Mouse (Mus musculus) small intestine, adult 2 months (tissue): Measurements from ENCODE around the gene Retnlg. TPM values are rescaled to one million over a fixed set of nuclear protein-coding genes. Genes with fewer than 3 reads are reported as not detected.
"Not testable (repeated sequence)": the region's sequence is repeated elsewhere in the genome, so short reads cannot be mapped to it uniquely, and the experiment has no call there.

ENCODE experiments used
- H3K27ac ChIP-seq: fragments of 200-500 bp; 2 replicates; pipeline ENCODE4 v1.5.1; 2012; ENCODE audit warnings: low read depth, low read length, control low read depth, inconsistent platforms; ENCODE audit not compliant: insufficient read depth
- H3K27me3 ChIP-seq: fragments of 200-500 bp; 2 replicates; pipeline ENCODE4 v1.6.1; 2012; ENCODE audit warnings: mild to moderate bottlenecking, moderate library complexity, low read length, inconsistent platforms; ENCODE audit not compliant: control insufficient read depth, insufficient read depth
- H3K36me3 ChIP-seq: fragments of 200-500 bp; 2 replicates; pipeline ENCODE4 v1.6.1; 2012; ENCODE audit warnings: mild to moderate bottlenecking, low read length, control low read depth, inconsistent platforms; ENCODE audit not compliant: control insufficient read depth, insufficient read depth
- H3K4me1 ChIP-seq: fragments of 200-500 bp; 2 replicates; pipeline ENCODE4 v1.6.1; 2012; ENCODE audit warnings: low read length, inconsistent platforms, mixed read lengths; ENCODE audit not compliant: control insufficient read depth, insufficient read depth, insufficient read length
- H3K4me3 ChIP-seq: fragments of 200-500 bp; 2 replicates; pipeline ENCODE4 v1.5.1; 2012; ENCODE audit warnings: low read depth, mild to moderate bottlenecking, control low read depth, inconsistent platforms, low read length, moderate library complexity
- CTCF ChIP-seq: fragments of 200-500 bp; IDR thresholded peaks from 2 replicates; pipeline ENCODE4 v1.5.1; 2012; ENCODE audit warnings: low read depth, mild to moderate bottlenecking, control low read depth, inconsistent platforms, low read length, moderate library complexity, mixed read lengths; ENCODE audit not compliant: insufficient replicate concordance, insufficient read length; ENCODE audit errors: extremely low read depth
- POLR2A ChIP-seq: fragments of 200-500 bp; IDR thresholded peaks from 2 replicates; pipeline ENCODE4 v1.6.1; 2012; ENCODE audit warnings: low read depth, mild to moderate bottlenecking, control low read depth, inconsistent platforms, low read length, moderate library complexity
- WGBS: fragments of 180-500 bp; shearing (Covaris S2); methylation state at CpG from one replicate; pipeline ENCODE4 v1.1.7; 2018; 5-methylcytosine and 5-hydroxymethylcytosine counted together
- polyA plus RNA-seq: library from polyadenylated mRNA; depleted of rRNA; stranded (reverse); fragments of >200 nt; gene quantifications from 2 replicates; pipeline ENCODE4 v1.2.3, GENCODE M21; 2012; rRNA removed

Gene Retnlg
- polyA plus RNA-seq = 4.0 and 4.3 TPM in 2 replicates

DNA sequence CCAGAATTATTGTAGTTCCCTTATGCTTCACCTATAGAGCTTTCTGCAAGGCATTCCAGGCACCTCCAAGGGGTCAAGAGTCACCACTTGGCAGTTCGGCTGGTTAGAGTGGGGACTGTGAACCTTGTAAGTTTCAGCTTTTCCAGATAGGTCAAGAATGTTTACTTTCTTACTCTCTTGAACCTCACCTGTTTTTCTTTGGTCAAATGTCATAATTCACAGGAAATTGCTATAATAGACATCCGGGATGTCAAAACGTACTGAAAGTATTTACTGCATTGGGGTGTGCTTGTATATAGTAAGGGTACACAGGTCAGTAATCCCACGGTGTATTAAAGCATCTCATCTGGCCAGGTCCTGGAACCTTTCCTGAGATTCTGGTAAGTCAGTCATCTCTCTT, at the start of gene Retnlg:
Gene Retnlg (plus strand): TSS at position 301 of the 400 bp plus-strand sequence.
- H3K27me3 ChIP-seq = no peaks in the 10 kb centered on the region
- 57% methylated on average over 4 of the region's 4 CpGs for WGBS
- no peak within 1 kb of the TSS for H3K4me3 ChIP-seq
- no peaks in the 10 kb centered on the region for H3K4me1 ChIP-seq
- TF ChIP-seq POLR2A (no peak), CTCF (no peak)
- H3K27ac ChIP-seq = no peak within 1 kb of the TSS
- no peaks in the 10 kb centered on the region for H3K36me3 ChIP-seq

- Histone ChIP-seq H3K27ac (no peak overlapping the region), H3K27me3 (no peaks in the 10 kb centered on the region), H3K36me3 (no peaks in the 10 kb centered on the region), H3K4me1 (no peaks in the 10 kb centered on the region), H3K4me3 (no peak overlapping the region)
- WGBS = 21% methylated on average over 3 of the region's 3 CpGs
- TF ChIP-seq CTCF (no peak), POLR2A (no peak)
Measured at GRCm38 (mm10) chr16:48826474-48826873, 45.9 kb upstream of the Retnlg start.

- H3K36me3 ChIP-seq = no peaks in the 10 kb centered on the region
- 0 out of 2 replicates have a peak, but pooled peaks cover 3% of the 10 kb centered on the region for H3K27me3 ChIP-seq
- 22% methylated on average over 1 of the region's 1 CpGs for WGBS
- no peaks in the 10 kb centered on the region for H3K4me1 ChIP-seq
- no peak overlapping the region for H3K4me3 ChIP-seq
- TF ChIP-seq CTCF (no peak), POLR2A (no peak)
- H3K27ac ChIP-seq = no peak overlapping the region
Measured at GRCm38 (mm10) chr16:48827625-48828024, 44.8 kb upstream of the Retnlg start.

DNA sequence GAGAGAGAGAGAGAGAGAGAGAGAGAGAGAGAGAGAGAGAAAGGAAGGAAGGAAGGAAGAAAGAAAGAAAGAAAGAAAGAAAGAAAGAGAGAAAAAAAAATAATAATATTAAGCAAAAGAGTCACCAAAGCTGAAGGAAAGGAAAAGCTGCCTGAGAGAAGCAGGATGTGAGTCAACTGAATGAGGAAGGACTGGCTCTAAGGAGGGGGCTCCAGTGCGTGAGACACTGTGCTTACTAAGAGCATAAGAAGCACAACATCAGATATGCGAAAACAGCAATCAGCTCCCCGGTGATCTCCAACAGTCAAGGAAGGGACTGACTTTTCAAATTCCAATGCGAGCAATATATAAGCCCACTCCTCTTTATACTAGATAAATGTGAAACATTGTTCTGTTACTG, 43.4 kb upstream of the Retnlg start:
- Histone ChIP-seq H3K36me3 (no peaks in the 10 kb centered on the region), H3K27ac (no peak overlapping the region), H3K27me3 (0 out of 2 replicates have a peak, but pooled peaks cover 3% of the 10 kb centered on the region), H3K4me3 (no peak overlapping the region), H3K4me1 (no peaks in the 10 kb centered on the region)
- WGBS = 80% methylated on average over 4 of the region's 4 CpGs
- TF ChIP-seq CTCF (no peak), POLR2A (no peak)

- 85% methylated on average over 8 of the region's 8 CpGs for whole genome bisulfite sequencing
- H3K27me3 ChIP-seq = 0 out of 2 replicates have a peak, but pooled peaks cover 3% of the 10 kb centered on the region
- H3K4me1 ChIP-seq = no peaks in the 10 kb centered on the region
- TF ChIP-seq POLR2A = no peak
- no peak for TF ChIP-seq CTCF
- H3K27ac ChIP-seq = no peak overlapping the region
- no peaks in the 10 kb centered on the region for H3K36me3 ChIP-seq
- no peak overlapping the region for H3K4me3 ChIP-seq
Measured at GRCm38 (mm10) chr16:48832055-48832454, 40.4 kb upstream of the Retnlg start.

DNA sequence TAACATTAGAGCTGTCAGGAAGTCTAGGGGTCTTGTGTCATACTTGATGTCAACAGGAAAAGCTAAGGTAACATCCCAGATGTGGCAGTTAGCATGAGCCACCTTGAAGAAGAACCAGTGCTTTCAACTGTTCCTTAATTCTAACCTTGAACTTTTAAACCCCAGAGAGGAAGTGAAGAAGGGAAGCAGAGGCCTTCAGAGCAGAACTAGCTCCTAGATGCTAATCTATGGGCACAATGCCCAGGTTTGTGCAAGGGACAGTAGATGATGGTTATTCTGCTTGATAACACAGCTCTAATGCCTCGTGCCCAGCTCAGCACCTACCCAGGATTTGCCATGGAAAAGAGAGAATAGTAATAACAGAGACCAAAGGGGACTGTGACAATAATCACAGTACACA, 38.8 kb upstream of the Retnlg start:
- not testable (repeated sequence) for H3K36me3 ChIP-seq, H3K27me3 ChIP-seq, H3K4me3 ChIP-seq, H3K4me1 ChIP-seq, H3K27ac ChIP-seq
- 3% methylated on average over 1 of the region's 1 CpGs for WGBS

- Histone ChIP-seq H3K36me3 (no peaks in the 10 kb centered on the region), H3K27ac (no peak within 1 kb of the TSS), H3K27me3 (no peaks in the 10 kb centered on the region), H3K4me1 (no peaks in the 10 kb centered on the region), H3K4me3 (no peak within 1 kb of the TSS)
- TF ChIP-seq POLR2A (no peak), CTCF (no peak)
- WGBS = 79% methylated on average over 3 of the region's 3 CpGs
Measured at GRCm38 (mm10) chr16:48842266-48842665, 30.2 kb upstream of the Retnlg start, which contains the start of gene Retnla. Gene Retnla (plus strand): TSS chr16:48842551.

DNA sequence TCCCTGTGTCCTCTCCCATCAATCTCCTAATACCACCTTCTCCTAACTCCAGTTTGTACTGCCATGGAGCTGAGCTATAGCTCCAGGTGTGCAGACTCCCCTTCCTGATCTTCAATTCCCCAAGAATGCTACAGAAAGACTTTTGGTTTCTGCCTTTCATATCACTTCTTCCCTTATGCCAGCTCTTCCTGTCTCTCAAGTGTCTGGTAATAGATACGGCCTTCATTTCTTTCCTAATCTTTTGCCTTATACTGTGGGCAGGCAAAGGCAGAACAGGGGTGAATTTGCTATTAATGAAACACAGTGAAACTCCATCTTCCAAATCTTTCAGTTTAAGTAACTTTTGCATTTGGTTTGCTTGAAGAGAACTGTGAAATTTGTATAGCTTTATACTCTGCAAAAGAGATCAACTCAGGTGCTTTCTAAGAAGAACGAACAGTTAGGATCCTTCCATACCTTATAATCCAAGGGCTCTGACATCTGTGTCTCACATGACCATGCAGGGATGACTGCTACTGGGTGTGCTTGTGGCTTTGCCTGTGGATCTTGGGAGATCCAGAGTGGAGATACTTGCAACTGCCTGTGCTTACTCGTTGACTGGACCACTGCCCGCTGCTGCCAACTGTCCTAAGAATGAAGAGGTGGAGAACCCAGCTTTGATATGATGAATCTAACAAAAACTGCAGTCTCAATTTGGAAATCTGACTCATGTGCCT, 28.6 kb upstream of the Retnlg start:
- no peaks in the 10 kb centered on the region for H3K4me1 ChIP-seq

GRCm38 (mm10) chr16:48865004-48865403, 7.4 kb upstream of the Retnlg start:
- 79% methylated on average over 1 of the region's 1 CpGs for WGBS
- not testable (repeated sequence) for H3K4me1 ChIP-seq, H3K36me3 ChIP-seq, H3K27me3 ChIP-seq, H3K27ac ChIP-seq, H3K4me3 ChIP-seq

More for the DNA sequence above, 28.6 kb upstream of the Retnlg start:
- TF ChIP-seq POLR2A (no peak), CTCF (no peak)
- H3K4me3 ChIP-seq = no peak overlapping the region
- H3K27ac ChIP-seq = no peak overlapping the region
- no peaks in the 10 kb centered on the region for H3K36me3 ChIP-seq
- H3K27me3 ChIP-seq = no peaks in the 10 kb centered on the region
- WGBS = 89% methylated on average over 4 of the region's 4 CpGs
